Mouse (Mus musculus): ENCODE results near the gene Kif23.
A peak's percentile ranks its signal among the peaks of the same experiment; 100 is the strongest.

Gene Kif23

DNA sequence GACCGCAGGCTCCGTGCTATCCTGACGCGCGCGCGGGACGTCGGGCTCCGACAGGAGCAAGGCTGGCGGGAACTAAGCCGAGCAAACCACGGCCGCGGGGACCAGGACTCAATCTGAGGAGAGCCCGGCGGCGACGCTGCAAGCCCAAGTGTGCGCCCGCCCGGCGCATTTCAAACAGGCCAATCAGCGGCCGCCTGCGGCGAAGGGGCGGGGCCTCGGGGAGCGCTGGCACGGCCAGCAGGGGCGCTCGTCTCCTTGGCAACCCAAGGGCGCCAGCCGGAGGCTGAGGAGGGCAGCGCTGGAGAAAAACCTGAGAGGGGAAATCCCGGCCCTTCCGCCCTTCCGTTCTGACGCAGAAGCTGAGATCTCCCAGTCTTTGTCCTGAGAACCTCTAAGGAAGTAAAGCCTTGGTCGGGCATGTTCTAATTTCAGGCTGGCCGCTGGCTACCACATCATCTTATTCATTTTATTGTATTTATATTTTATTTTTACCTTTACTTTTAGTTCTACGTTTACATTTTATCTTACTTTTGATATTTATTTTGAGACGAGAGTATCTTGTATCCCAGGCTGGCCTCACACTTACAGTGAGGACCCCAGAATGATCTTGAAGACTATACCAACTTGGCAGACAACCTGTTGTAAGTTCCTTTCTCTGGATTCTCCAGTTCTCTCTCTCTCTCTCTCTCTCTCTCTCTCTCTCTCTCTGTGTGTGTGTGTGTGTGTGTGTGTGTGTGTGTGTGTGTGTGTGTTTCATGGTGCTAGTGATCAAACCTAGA, at the start of gene Kif23:
Kif23 (minus strand) TSS at position 152 of the 779 bp plus-strand sequence.
- DNase-seq (ENCODE audit: low spot score), result peak; percentile 97

DNA sequence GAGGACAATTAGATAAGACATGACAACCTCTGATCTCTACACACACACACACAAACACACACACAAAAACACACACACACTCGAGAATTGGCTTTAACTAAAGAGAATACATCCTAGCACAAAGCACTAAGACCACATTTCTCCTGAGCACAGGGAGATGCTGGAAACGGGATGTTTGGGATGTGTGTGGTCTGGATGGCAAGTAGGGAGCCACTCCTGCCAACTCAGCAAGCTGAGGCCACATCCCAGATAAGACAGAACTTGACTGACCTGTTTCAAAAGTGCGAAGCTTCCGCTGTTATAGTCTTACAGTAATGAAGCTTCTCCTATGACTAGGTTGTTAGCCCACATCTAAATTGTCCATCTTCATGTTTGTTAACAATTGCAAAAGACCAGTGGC, 44.6 kb upstream of the Kif23 start:
- no peak for DNase-seq (ENCODE audit: low spot score)

DNA sequence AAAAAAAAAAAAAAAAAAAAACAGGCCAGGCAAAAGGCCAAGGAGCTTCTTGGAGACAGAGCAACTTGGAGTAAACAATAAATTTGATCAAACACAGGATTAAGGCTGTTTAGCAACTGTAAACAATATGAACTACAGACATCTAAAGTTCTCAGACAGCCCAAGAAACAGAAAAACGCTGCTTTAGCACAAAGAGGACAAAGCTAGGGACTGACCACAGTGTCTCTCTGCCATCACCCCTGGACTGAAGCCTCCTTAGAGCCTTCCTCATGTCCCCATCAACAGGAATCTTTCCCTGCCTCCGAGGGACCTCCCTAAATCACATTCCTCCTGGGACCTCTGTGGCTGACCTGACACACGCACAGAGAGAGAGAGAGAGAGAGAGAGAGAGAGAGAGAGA, 44.2 kb upstream of the Kif23 start:
- DNase-seq (ENCODE audit: low spot score), result no peak

GRCm38 (mm10) chr9:61986055-61986454, 39.5 kb upstream of the Kif23 start:
- DNase-seq (ENCODE audit: low spot score), result no peak

DNA sequence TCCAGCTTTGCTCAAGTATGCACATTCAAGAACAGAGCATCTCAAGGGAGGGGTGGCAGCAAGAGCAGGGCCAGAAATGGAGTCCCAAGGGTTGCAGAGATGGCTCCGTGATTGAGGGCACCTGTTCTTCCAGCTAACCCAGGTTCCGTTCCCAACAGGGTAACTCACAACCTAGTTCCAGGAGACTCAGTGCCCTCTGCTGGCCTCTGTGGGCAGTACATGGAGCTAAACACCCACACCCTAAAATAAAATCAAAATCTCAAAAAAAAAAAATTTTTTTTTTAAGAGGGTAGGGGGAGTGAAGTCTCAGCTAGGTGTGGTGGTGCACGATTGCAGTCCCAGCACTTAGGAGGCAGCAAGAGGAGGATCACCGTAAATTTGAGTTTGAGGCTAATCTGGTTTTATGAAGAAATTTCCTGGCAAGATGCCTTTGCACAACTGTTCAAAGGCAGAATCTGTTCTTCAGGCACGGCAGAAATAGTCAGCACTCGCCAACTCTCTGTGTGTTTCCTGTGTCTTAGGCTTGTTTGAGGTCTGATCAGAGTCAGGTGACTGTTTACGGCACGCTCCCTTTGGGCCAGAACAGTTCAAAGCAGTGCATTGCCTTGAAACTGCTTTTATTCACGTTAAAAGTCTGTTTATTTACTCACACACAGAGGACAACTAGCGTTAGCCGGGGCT, 38.7 kb upstream of the Kif23 start:
- peak; percentile 68 for DNase-seq (ENCODE audit: low spot score)

GRCm38 (mm10) chr9:61982940-61983620, 36.5 kb upstream of the Kif23 start:
- DNase-seq (ENCODE audit: low spot score), result peak; percentile 57

GRCm38 (mm10) chr9:61981876-61982275, 35.3 kb upstream of the Kif23 start:
- no peak for DNase-seq (ENCODE audit: low spot score)

GRCm38 (mm10) chr9:61979983-61980382, 33.4 kb upstream of the Kif23 start:
- no peak for DNase-seq (ENCODE audit: low spot score)

GRCm38 (mm10) chr9:61977258-61977945, 30.8 kb upstream of the Kif23 start:
- no peak for DNase-seq (ENCODE audit: low spot score)

DNA sequence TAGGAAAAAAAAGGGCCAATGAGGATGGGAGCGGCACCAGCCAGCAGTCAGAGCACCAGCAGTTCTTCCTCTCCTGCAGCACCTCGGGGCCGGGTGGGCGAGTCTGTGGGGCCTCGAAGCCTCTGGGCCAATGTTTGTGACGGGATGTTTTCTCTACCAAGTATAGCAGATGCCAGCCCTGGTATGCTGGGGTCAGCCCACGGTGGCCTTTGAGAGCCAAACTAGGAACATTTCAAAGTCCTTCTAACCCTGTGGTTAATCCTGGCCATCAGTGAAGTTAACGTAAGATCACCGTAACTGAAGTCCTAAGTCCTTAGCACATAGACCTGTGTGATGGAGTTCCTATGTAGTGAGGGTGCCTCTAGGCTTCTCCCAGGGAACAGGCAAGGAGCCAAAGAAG, 25.5 kb upstream of the Kif23 start:
- DNase-seq (ENCODE audit: low spot score), result no peak

- no peak for DNase-seq (ENCODE audit: low spot score)
These were observed 24.5 kb upstream of the Kif23 start for GRCm38 (mm10) chr9:61971045-61971444.

DNA sequence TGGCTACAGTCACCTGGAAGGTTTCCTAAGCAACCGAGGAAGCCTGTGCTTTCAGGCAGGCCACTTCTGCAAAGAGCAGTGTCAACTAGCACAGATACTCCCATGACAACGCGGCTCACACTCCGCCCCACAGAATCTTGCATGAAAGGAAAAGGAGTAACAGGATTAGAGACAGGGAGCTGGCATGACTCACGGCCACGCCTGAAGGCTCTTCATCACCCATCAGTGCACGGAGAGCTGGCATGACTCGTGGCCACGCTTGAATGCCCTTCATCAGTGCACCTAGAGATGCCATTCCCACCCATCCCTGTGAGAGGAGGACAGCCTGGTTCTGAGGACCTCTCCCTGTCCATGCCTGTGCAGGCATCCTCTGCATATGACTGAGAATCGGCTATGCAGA, 20.8 kb upstream of the Kif23 start:
- no peak for DNase-seq (ENCODE audit: low spot score)

DNA sequence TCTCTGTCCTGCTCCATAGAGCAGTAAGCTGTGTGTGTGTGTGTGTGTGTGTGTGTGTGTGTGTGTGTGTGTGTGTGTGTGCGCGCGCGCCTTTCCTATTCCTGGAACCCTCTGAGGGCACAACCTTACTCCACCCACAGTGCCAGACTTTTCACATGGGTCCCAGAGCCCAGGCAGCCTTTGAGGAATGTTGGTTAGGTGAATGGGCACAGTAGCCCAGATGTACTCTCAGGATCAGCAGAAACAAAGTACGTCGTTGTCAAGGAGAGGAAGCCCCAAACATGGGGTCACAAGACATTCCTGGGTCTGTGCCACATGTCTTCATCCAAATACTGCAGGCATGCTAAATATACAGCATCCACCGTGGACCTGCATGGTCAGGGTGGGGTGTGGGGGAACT, 19.4 kb upstream of the Kif23 start:
- DNase-seq (ENCODE audit: low spot score), result no peak

- peak; percentile 82 for DNase-seq (ENCODE audit: low spot score)
These were observed 18.9 kb upstream of the Kif23 start for GRCm38 (mm10) chr9:61965411-61965930.

- DNase-seq (ENCODE audit: low spot score), result no peak
These were observed 16.8 kb upstream of the Kif23 start for GRCm38 (mm10) chr9:61963356-61963755.

GRCm38 (mm10) chr9:61961181-61961580, 14.6 kb upstream of the Kif23 start:
- DNase-seq (ENCODE audit: low spot score), result no peak

DNA sequence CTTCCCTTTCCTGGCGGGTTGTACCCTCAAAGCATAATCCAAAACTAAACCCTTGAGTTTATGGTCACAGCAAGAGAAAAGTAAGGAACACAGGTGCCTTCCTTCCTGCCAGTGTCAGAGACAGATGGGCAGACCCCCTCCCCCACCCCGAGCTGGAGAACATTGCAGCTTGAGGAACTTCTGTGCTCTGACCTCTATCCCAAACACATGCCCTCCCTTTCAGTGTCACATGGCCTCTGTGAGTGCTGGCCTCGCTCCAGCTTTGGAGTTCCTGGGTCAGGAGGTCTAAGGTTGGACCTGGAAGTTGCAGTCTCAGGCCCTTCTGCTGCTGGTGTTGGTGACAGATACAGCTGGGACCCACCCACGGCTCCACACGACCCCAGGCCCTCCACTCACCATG, 14.2 kb upstream of the Kif23 start:
- peak; percentile 77 for DNase-seq (ENCODE audit: low spot score)

GRCm38 (mm10) chr9:61959921-61960569, 13.5 kb upstream of the Kif23 start:
- peak; percentile 71 for DNase-seq (ENCODE audit: low spot score)

- DNase-seq (ENCODE audit: low spot score), result peak; percentile 12
These were observed 8.1 kb upstream of the Kif23 start for GRCm38 (mm10) chr9:61954707-61955106.

- no peak for DNase-seq (ENCODE audit: low spot score)
These were observed 5.7 kb upstream of the Kif23 start for GRCm38 (mm10) chr9:61952241-61952640.

All from lung, postnatal 25 days (tissue).